Mouse (Mus musculus) limb, embryonic 14.5 days (tissue): ENCODE results near the gene Ppp1cc. TPM values are rescaled to one million over a fixed set of nuclear protein-coding genes. Genes with fewer than 3 reads are reported as not detected.

ENCODE experiments used
- ATAC-seq: fragments of 200-750 bp; cut with Nextera tagmentation; 2 replicates; pipeline ENCODE4 v1.8.0; 2017; ENCODE audit warnings: low read depth, moderate number of reproducible peaks, moderate TSS enrichment; ENCODE audit not compliant: low FRiP score
- DNase-seq: peaks from one replicate; pipeline ENCODE4 v3.0.0-alpha.2; 2015; ENCODE audit warnings: low spot score
- H3K27ac ChIP-seq: fragments of 300-500 bp; sonication (generic); replicated peaks from 2 replicates; pipeline ENCODE4 v1.5.1; 2014; ENCODE audit warnings: low read depth, mild to moderate bottlenecking, low read length, moderate library complexity, mixed read lengths
- H3K27me3 ChIP-seq: fragments of 300-500 bp; sonication (generic); 2 replicates; pipeline ENCODE4 v1.6.1; 2014; ENCODE audit warnings: low read length, mixed read lengths; ENCODE audit not compliant: control insufficient read depth, insufficient read depth
- H3K36me3 ChIP-seq: fragments of 300-500 bp; sonication (generic); 2 replicates; pipeline ENCODE4 v1.6.1; 2014; ENCODE audit warnings: mild to moderate bottlenecking, low read length, moderate library complexity, mixed read lengths; ENCODE audit not compliant: control insufficient read depth, insufficient read depth
- H3K4me1 ChIP-seq: fragments of 300-500 bp; sonication (generic); 2 replicates; pipeline ENCODE4 v1.6.1; 2014; ENCODE audit warnings: antibody characterized with exemption, low read length, mixed read lengths; ENCODE audit not compliant: control insufficient read depth, insufficient read depth
- H3K4me2 ChIP-seq: fragments of 300-500 bp; sonication (generic); replicated peaks from 2 replicates; pipeline ENCODE4 v1.6.1; 2014; ENCODE audit warnings: low read depth, mild to moderate bottlenecking, low read length, moderate library complexity; ENCODE audit not compliant: severe bottlenecking
- H3K4me3 ChIP-seq: fragments of 300-500 bp; sonication (generic); replicated peaks from 2 replicates; pipeline ENCODE4 v1.5.1; 2014; ENCODE audit warnings: low read length
- H3K9ac ChIP-seq: fragments of 300-500 bp; sonication (generic); 2 replicates; pipeline ENCODE4 v1.6.1; 2014; ENCODE audit warnings: mild to moderate bottlenecking, low read depth, low read length, moderate library complexity; ENCODE audit not compliant: severe bottlenecking
- H3K9me3 ChIP-seq: fragments of 300-500 bp; sonication (generic); 2 replicates; pipeline ENCODE4 v1.6.1; 2016; ENCODE audit warnings: low read length; ENCODE audit not compliant: control insufficient read depth
- POLR2A ChIP-seq: fragments of 200-500 bp; IDR thresholded peaks from 2 replicates; pipeline ENCODE4 v1.8.0; 2012; ENCODE audit warnings: inconsistent platforms, mild to moderate bottlenecking, moderate library complexity, borderline replicate concordance; ENCODE audit not compliant: insufficient read depth, insufficient read length; ENCODE audit errors: extremely low read depth
- WGBS: fragments of 180-500 bp; shearing (Covaris S2); extraction: QIAGEN DNeasy Blood & Tissue Kit; methylation state at CpG from one replicate; pipeline ENCODE4 v1.1.7; 2014; 5-methylcytosine and 5-hydroxymethylcytosine counted together
- polyA plus RNA-seq, 2 experiments: library from polyadenylated mRNA; depleted of rRNA in 1 of 2; stranded (reverse) in 1 of 2; unstranded in 1 of 2; fragments of >200 nt; fragmentation: Nextera tagmentation in 1 of 2; extraction: Ambion mirVana in 1 of 2; gene quantifications; 2 replicates each; pipeline versions ENCODE4 v1.2.1 to v1.2.3; 2012 to 2014

Ppp1cc gene
- polyA plus RNA-seq, 2 experiments: 234 to 275 TPM

- Histone ChIP-seq H3K27me3 (no peaks in the 10 kb centered on the region), H3K4me3 (no peak overlapping the region), H3K9ac (no peak overlapping the region), H3K4me1 (peaks cover 14% of the 10 kb centered on the region), H3K4me2 (no peak overlapping the region), H3K9me3 (no peaks in the 10 kb centered on the region), H3K27ac (no peak overlapping the region), H3K36me3 (no peaks in the 10 kb centered on the region)
- DNase-seq: no peak
- WGBS: 67% methylated on average over 3 of the region's 3 CpGs
- no peak for TF ChIP-seq POLR2A
- no peak for ATAC-seq
Measured at GRCm38 (mm10) chr5:122154782-122155181, 3.3 kb upstream of the Ppp1cc start.

DNA sequence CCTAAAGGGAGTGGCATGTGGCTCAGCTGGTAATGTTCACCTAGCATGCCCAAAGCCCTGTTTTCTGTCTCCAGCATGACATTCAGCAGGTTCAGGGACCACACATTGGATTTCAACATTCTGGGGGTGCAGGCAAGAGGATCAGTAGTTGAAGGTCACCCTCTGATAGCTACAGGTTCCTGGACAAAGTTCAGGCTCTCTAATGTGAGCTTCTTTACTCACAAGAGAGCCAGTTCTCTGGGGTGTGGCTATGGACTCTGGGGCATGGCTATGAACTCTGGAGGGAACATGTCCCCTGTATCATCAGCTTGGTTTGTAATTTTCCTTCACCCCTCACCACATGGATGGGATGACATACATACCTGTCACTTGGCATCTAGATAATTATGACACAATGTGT is 2.5 kb upstream of the Ppp1cc start:
- no peaks in the 10 kb centered on the region for H3K9me3 ChIP-seq
- H3K4me1 ChIP-seq: peaks cover 21% of the 10 kb centered on the region
- ATAC-seq (no peak), DNase-seq (no peak)
- H3K36me3 ChIP-seq: peaks cover 8% of the 10 kb centered on the region; the same call in 1 of the 2 replicates
- no peak overlapping the region for H3K4me2 ChIP-seq
- no peak overlapping the region for H3K27ac ChIP-seq
- no peak overlapping the region for H3K9ac ChIP-seq
- no peaks in the 10 kb centered on the region for H3K27me3 ChIP-seq
- no peak for TF ChIP-seq POLR2A
- no peak overlapping the region for H3K4me3 ChIP-seq

DNA sequence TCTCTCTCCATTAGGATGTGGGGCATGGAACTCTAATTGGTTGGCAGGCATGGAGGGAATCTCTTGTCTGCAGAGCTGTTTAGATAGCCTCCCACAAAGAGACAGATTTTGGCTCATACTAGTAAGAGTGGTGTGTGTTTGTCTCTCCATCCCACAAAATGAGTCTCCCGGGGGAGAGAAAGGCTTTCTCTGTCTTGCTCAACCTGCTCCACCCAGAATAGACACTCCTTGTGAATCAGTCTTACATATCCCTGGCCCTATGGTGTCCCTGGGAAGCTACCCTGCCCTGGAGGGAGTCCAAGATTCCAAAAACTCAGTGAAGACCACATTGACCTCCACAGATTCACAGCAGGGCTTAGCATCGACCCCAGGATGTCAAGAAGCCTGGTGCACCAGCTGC is 1.6 kb upstream of the Ppp1cc start:
- no peak overlapping the region for H3K4me2 ChIP-seq
- H3K27ac ChIP-seq: no peak overlapping the region
- peaks cover 25% of the 10 kb centered on the region for H3K4me1 ChIP-seq
- H3K4me3 ChIP-seq: no peak overlapping the region
- no peaks in the 10 kb centered on the region for H3K27me3 ChIP-seq
- H3K9me3 ChIP-seq: no peaks in the 10 kb centered on the region
- DNase-seq (no peak), ATAC-seq (no peak)
- no peak for TF ChIP-seq POLR2A
- H3K36me3 ChIP-seq: peaks cover 15% of the 10 kb centered on the region
- H3K9ac ChIP-seq: no peak overlapping the region
- 84% methylated on average over 2 of the region's 2 CpGs for WGBS

GRCm38 (mm10) chr5:122158557-122159515 is 758 bp downstream of the Ppp1cc start:
- peak overlapping the region; percentile 84 for H3K4me3 ChIP-seq
- peak overlapping the region; percentile 61 for H3K4me2 ChIP-seq
- peaks cover 35% of the 10 kb centered on the region for H3K36me3 ChIP-seq
- no peak for TF ChIP-seq POLR2A
- H3K9ac ChIP-seq: peak overlapping the region; percentile 95
- H3K9me3 ChIP-seq: no peaks in the 10 kb centered on the region
- H3K4me1 ChIP-seq: peaks cover 44% of the 10 kb centered on the region
- WGBS: 3% methylated on average over 39 of the region's 42 CpGs
- no peak for DNase-seq
- peak overlapping the region; percentile 79 for H3K27ac ChIP-seq
- no peaks in the 10 kb centered on the region for H3K27me3 ChIP-seq
- ATAC-seq: 0 out of 2 replicates have a peak, but pooled peaks have one; percentile 17

DNA sequence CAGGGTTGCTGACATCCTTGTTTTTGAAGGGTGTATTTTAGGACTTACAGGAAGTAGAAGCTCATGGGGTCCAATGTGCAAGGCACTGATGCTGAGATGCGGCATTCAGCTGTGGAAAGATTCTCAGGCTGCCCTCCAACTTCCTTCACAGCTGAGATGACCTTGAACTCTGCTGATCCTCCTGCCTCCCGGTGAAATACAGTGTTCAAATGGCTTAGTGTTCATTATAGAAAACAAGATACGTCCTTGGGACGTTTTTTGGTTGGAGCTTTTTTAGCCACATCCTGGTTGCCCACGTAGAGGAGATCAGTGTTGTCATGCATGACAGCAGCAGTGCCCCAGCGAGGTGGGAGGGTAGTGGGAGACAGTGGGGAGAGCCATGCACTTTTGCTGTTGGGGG is 5.1 kb downstream of the Ppp1cc start:
- Histone ChIP-seq H3K4me2 (0 out of 2 replicates have a peak overlapping the region, but pooled peaks have one; percentile 1), H3K27ac (no peak overlapping the region), H3K4me3 (no peak overlapping the region), H3K4me1 (peaks cover 42% of the 10 kb centered on the region), H3K36me3 (peaks cover 77% of the 10 kb centered on the region), H3K9ac (no peak overlapping the region), H3K27me3 (no peaks in the 10 kb centered on the region), H3K9me3 (no peaks in the 10 kb centered on the region)
- DNase-seq (no peak), ATAC-seq (no peak)
- TF ChIP-seq POLR2A: no peak
- WGBS: 69% methylated on average over 6 of the region's 6 CpGs
